ENCODE assay signal across 8 mouse cellular contexts in genomic region chr15:89475611-89476474, GRCm38 (mm10). TPM values are rescaled to one million over a fixed set of nuclear protein-coding genes. Genes with fewer than 3 reads are reported as not detected.
DNase-seq lines count a peak whose midpoint lies in the region; ATAC-seq and TF ChIP-seq lines count a peak whose summit lies in the region.

No protein-coding gene starts in this region.

- in situ Hi-C loops in Patski (cut with MboI; ENCODE audit: low pct_unique_long_range_greater_than_20kb), result no loop called here

- peak overlapping the region; percentile 61 for H3K9ac ChIP-seq in hindbrain, embryonic 14.5 days

- peak; percentile 37 for DNase-seq in Patski (ENCODE audit: low read depth, low spot score)
- peak; percentile 95 to 98 for DNase-seq in cerebellum, postnatal 25 days
- DNase-seq in frontal cortex, postnatal 25 days (ENCODE audit: low spot score in 2 of 2), result peak; percentile 76 to 85
- DNase-seq in hindbrain, embryonic 14.5 days (ENCODE audit: low spot score), result peak; percentile 86
- peak; percentile 91 for DNase-seq in left cerebral cortex, adult 11 months (ENCODE audit: low spot score)
- peak; percentile 96 for DNase-seq in lung, postnatal 4 days
- DNase-seq in retina, postnatal 7 days (ENCODE audit: low read depth, low spot score), result peak; percentile 70
- DNase-seq in urinary bladder, adult 2 months (ENCODE audit: low spot score), result peak; percentile 82

- H3K4me1 ChIP-seq in hindbrain, embryonic 14.5 days (replicated peaks; ENCODE audit: control insufficient read depth, insufficient read depth, low read length), result peaks cover 21% of the 10 kb centered on the region

- H3K27me3 ChIP-seq in Patski, result no peaks in the 10 kb centered on the region
- no peaks in the 10 kb centered on the region for H3K27me3 ChIP-seq in hindbrain, embryonic 14.5 days (ENCODE audit: control insufficient read depth, insufficient read depth, low read length)

- H3K4me3 ChIP-seq in hindbrain, embryonic 14.5 days (replicated peaks; ENCODE audit: low read length), result peak overlapping the region; percentile 62

- peak; percentile 84 for ATAC-seq in Patski
- peak; percentile 96 for ATAC-seq in hindbrain, embryonic 14.5 days (ENCODE audit: low FRiP score)

- no peaks in the 10 kb centered on the region for H3K9me3 ChIP-seq in hindbrain, embryonic 14.5 days (ENCODE audit: control insufficient read depth, low read length)

- no peaks in the 10 kb centered on the region for H3K36me3 ChIP-seq in hindbrain, embryonic 14.5 days (replicated peaks; ENCODE audit: control insufficient read depth, insufficient read depth)

- H3K4me2 ChIP-seq in hindbrain, embryonic 14.5 days (replicated peaks), result peak overlapping the region; percentile 81

- TF ChIP-seq CTCF in Patski (IDR thresholded peaks at IDR 0.05), result no peak

- CTCF ChIA-PET in Patski (lab: Charles Lee), result no interaction called here

- peak overlapping the region; percentile 83 for H3K27ac ChIP-seq in hindbrain, embryonic 14.5 days

- POLR2A ChIA-PET in Patski (lab: Charles Lee), result no interaction called here

- WGBS in hindbrain, embryonic 14.5 days, result 8% methylated on average over 44 of the region's 44 CpGs

RNA-seq across cellular contexts. Expression of gene Arsa, which starts 1.4 kb away (rescaled TPM):
- 71.1 TPM for polyA plus RNA-seq in Patski (2021)
- polyA plus RNA-seq in hindbrain, embryonic 14.5 days (2014; fragmentation: Nextera tagmentation; extraction: Ambion mirVana), result 20.7 and 22.3 TPM in 2 replicates
- polyA plus RNA-seq in urinary bladder, adult 2 months (2012; rRNA removed), result 35.4 TPM in 2 replicates

RNA-seq across cellular contexts. Expression of gene Mapk8ip2, which starts 22.1 kb away (rescaled TPM):
- 0.17 TPM for polyA plus RNA-seq in Patski (2021)
- 62.8 and 66.3 TPM in 2 replicates for polyA plus RNA-seq in hindbrain, embryonic 14.5 days (2014; fragmentation: Nextera tagmentation; extraction: Ambion mirVana)
- 0.25 and 0.32 TPM in 2 replicates for polyA plus RNA-seq in urinary bladder, adult 2 months (2012; rRNA removed)

RNA-seq across cellular contexts. Expression of gene Shank3, which starts 23.6 kb away (rescaled TPM):
- polyA plus RNA-seq in Patski (2021), result 2.0 TPM
- polyA plus RNA-seq in hindbrain, embryonic 14.5 days (2014; fragmentation: Nextera tagmentation; extraction: Ambion mirVana), result 8.6 and 9.6 TPM in 2 replicates
- polyA plus RNA-seq in urinary bladder, adult 2 months (2012; rRNA removed), result 7.1 and 8.8 TPM in 2 replicates

RNA-seq across cellular contexts. Expression of gene Chkb, which starts 46.1 kb away (rescaled TPM):
- 63.5 TPM for polyA plus RNA-seq in Patski (2021)
- polyA plus RNA-seq in hindbrain, embryonic 14.5 days (2014; fragmentation: Nextera tagmentation; extraction: Ambion mirVana), result 71.2 and 76.3 TPM in 2 replicates
- 73.2 and 85.8 TPM in 2 replicates for polyA plus RNA-seq in urinary bladder, adult 2 months (2012; rRNA removed)

RNA-seq across cellular contexts. Expression of gene Gm44502, which starts 46.3 kb away (rescaled TPM):
- polyA plus RNA-seq in Patski (2021), result not detected
- not detected in 2 replicates for polyA plus RNA-seq in hindbrain, embryonic 14.5 days (2014; fragmentation: Nextera tagmentation; extraction: Ambion mirVana)
- polyA plus RNA-seq in urinary bladder, adult 2 months (2012; rRNA removed), result 0.06 TPM in 2 replicates

Comparison
In these comparisons a context has a peak if more than half of its experiments do, and no peak if none do; other contexts are left out.
1. Peak in every context shown above with its lines: DNase-seq, ATAC-seq, H3K4me3 ChIP-seq and H3K27ac ChIP-seq.
2. DNase-seq: peak in every context shown above with its lines; median percentile 96 in cerebellum, postnatal 25 days; 96 in lung, postnatal 4 days; 91 in left cerebral cortex, adult 11 months; 86 in hindbrain, embryonic 14.5 days; 82 in urinary bladder, adult 2 months; 80 in frontal cortex, postnatal 25 days; 70 in retina, postnatal 7 days; 37 in Patski.
3. RNA of gene Mapk8ip2, which starts 22.1 kb away (polyA plus RNA-seq): 62.8 to 66.3 TPM in hindbrain, embryonic 14.5 days; 0.25 to 0.32 TPM in urinary bladder, adult 2 months and 0.17 TPM in Patski (single experiment); every median in the first group is over 10 times any median in the second.